Mouse (Mus musculus): ENCODE results near the gene Atxn1l. TPM values are rescaled to one million over a fixed set of nuclear protein-coding genes. Genes with fewer than 3 reads are reported as not detected.

Gene Atxn1l
- 2.1 and 3.5 TPM in 2 replicates for polyA plus RNA-seq (2015; fragmentation: Nextera tagmentation; extraction: Ambion mirVana)

DNA sequence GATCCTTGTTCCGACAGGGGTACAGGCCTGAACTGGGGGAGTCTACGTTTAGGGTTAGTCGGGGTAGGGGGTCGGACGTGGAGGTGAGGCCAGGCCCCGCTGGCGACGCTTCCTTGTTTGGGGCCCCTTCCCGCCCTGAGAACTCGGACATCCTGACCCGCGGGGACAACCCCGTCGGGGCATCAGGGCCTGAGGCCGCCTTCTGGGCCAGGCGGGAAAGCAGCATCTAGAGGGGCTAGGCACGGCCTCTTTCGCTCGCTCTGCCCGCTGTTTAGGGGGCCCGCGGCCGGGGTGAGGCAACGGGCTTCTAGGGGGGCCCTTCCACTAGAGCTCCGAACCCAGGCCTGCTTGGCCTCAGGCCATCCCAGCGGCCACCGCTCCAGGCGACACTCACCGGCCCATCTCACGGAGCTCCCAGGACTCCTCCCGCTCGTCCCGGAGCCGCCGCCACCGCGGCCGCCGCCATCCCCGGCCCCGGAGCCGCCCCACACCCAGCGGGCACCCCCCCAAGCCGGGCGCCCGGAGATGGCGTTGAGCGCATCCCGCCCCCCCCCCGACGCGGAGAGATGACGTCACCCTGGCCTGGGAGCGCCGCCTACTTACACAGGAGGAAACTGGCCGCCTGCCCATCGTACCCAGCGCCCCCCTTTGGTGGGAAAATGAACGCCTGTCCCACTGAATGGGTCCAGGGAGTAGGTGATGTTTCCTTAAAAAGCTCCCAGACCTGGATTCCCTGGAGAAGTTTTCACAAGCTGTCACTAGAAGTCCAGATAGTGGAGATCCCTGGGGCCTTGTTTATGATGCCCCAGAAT, at the start of gene Atxn1l:
Gene Atxn1l (minus strand): TSS at position 503 of the 812 bp plus-strand sequence.
- peak within 1 kb of the TSS; percentile 86 for H3K9ac ChIP-seq
- peak within 1 kb of the TSS; percentile 90 for H3K4me2 ChIP-seq
- peaks cover 19% of the 10 kb centered on the region for H3K4me1 ChIP-seq (replicated peaks)
- peaks cover 23% of the 10 kb centered on the region for H3K36me3 ChIP-seq (replicated peaks)
- no peaks in the 10 kb centered on the region for H3K9me3 ChIP-seq (replicated peaks)
- peak within 1 kb of the TSS; percentile 87 for H3K4me3 ChIP-seq (replicated peaks)
- H3K27ac ChIP-seq (replicated peaks): peak within 1 kb of the TSS; percentile 77
- ATAC-seq (ENCODE audit: insufficient read depth): peak; percentile 85
- H3K27me3 ChIP-seq: no peaks in the 10 kb centered on the region
- WGBS (ENCODE audit: insufficient replicate concordance): under 1% methylated on average over 59 of the region's 59 CpGs

DNA sequence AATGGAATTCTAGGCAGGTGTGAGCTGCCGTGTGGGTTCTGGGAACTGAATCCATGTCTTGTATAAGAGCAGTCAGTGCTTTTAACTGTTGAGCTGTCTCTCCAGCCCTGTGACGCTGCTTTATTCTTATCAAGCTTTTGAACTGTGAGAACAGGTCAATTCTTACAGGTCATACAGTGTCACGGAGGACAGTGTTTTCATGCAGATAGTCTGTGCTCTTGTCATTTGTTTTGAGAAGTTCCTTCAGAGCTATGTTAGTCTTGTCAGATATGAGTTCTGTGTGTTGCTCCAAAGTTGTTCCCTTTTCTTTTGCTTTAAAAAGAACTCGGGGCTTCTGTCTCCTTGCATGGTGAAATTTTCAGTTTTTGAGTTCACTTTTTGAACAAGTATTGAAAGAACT, 43.0 kb upstream of the Atxn1l start:
- H3K27ac ChIP-seq (replicated peaks): 0 out of 2 replicates have a peak overlapping the region, but pooled peaks have one; percentile 14
- H3K9me3 ChIP-seq (replicated peaks): no peaks in the 10 kb centered on the region
- peak overlapping the region; percentile 83 for H3K4me2 ChIP-seq
- H3K36me3 ChIP-seq (replicated peaks): no peaks in the 10 kb centered on the region
- WGBS (ENCODE audit: insufficient replicate concordance): 23% methylated on average over 4 of the region's 4 CpGs
- peaks cover 8% of the 10 kb centered on the region; the same call in 1 of the 2 replicates for H3K27me3 ChIP-seq
- no peak for ATAC-seq (ENCODE audit: insufficient read depth)
- H3K9ac ChIP-seq: no peak overlapping the region
- peaks cover 33% of the 10 kb centered on the region for H3K4me1 ChIP-seq (replicated peaks)
- H3K4me3 ChIP-seq (replicated peaks): peak overlapping the region; percentile 96

DNA sequence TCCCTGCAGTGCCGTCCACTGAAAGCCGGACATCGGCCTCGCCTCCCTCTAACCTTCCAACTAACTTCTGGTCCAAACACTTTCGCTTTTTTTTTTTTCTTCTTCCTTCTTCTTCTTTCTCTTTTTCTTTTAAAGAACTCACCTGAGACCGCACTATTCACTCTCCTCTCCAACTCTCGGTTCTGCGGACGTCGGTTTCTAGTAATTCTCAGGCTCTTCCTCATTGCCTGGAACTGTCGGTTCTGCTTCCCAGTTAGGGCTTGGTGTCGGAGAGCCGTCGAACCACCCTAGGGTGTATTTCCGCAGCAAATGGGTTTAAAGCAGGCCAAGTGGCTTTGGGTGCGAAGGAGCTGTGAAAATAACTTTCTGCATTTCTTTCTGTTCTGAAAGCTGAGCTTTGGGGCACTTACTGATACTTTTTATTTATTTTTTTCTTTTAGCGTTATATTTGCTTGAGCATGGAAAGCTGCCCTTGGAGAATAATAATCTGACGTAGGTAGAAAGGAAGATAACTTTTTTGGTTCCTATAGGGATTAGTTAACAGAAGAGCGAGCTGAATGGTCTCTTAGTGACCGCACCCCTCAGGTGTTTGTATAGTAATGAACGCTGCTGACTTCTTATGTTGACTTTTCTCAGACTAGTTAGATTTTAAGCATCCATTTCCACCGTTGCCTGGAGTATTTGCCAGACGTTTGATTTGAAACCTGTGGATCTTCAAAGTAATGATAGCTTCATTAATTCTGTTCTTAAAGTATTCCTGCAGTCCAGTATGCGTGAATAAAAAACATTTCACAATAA, 42.1 kb upstream of the Atxn1l start:
- H3K4me3 ChIP-seq (replicated peaks): peak overlapping the region; percentile 96

DNA sequence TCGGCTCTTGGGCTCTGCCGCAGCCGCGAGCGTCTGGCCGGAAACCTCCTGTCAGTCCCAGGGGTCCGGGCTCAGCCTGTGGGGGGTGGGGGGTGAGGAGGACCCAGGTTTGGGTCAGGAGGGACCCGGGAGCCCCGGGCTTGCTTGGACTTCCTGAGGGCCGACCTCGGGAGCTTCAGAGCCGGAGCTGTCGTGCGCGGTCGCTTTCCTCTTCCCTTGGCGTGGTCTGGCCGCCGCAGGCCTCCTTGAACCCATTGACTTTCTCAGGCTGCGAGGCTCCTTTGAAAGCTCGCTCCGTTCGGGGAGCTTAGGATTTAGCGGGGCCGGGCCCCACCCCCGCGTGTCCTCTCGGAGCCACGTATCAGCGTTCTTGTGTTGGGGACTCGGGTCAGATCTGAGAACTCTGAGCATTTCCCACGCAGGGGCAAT, 41.5 kb upstream of the Atxn1l start:
- Histone ChIP-seq H3K27me3 (peaks cover 14% of the 10 kb centered on the region), H3K9ac (peak overlapping the region; percentile 92), H3K4me1 (replicated peaks) (peaks cover 25% of the 10 kb centered on the region), H3K4me2 (peak overlapping the region; percentile 83), H3K27ac (replicated peaks) (peak overlapping the region; percentile 97), H3K36me3 (replicated peaks) (no peaks in the 10 kb centered on the region), H3K9me3 (replicated peaks) (no peaks in the 10 kb centered on the region), H3K4me3 (replicated peaks) (peak overlapping the region; percentile 96)
- 0% methylated on average over 32 of the region's 32 CpGs for WGBS (ENCODE audit: insufficient replicate concordance)
- peak; percentile 36 for ATAC-seq (ENCODE audit: insufficient read depth)

More for the DNA sequence above, 42.1 kb upstream of the Atxn1l start:
- Histone ChIP-seq H3K27me3 (peaks cover 14% of the 10 kb centered on the region), H3K9ac (peak overlapping the region; percentile 92), H3K9me3 (replicated peaks) (no peaks in the 10 kb centered on the region), H3K36me3 (replicated peaks) (no peaks in the 10 kb centered on the region), H3K27ac (replicated peaks) (peak overlapping the region; percentile 97), H3K4me1 (replicated peaks) (peaks cover 26% of the 10 kb centered on the region), H3K4me2 (peak overlapping the region; percentile 83)
- no peak for ATAC-seq (ENCODE audit: insufficient read depth)
- 14% methylated on average over 24 of the region's 24 CpGs for WGBS (ENCODE audit: insufficient replicate concordance)

DNA sequence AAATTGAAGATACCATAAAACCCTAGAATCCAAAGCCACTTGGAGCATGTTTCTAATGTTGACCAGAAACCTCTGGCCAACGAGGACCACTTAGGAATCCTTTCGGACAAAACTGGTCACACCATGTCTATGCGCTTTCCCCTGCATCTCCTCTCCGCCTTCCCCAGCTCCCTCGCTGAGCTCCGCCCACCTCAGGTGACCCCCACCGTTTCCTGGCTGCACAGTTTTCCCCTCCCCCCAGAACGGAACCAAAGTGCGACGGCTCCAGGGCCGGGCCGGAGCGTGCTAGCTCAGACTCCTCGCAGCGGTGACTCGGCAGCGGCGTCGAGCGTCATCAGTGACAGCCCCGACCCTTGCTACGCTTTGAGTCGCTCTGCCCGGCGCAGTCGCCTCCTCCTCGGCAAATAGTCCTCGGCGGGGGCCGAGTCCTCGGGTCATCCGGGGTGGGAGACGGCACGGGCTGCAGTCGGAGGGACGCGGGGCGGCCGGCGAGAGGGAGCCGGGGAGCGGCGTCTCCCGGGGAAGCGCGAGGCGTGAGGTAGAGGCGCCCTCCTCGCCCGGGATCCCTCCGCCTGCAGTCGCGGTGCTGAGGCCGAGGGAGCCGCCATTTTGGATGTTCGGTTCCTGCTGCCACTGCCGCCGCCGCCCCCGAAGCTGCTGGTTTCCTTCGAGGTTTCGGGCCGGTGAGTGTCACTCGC, 40.9 kb upstream of the Atxn1l start, which contains the start of gene Ap1g1:
Gene Ap1g1 (plus strand): TSS at position 275 of the 698 bp plus-strand sequence.
- Histone ChIP-seq H3K27ac (replicated peaks) (peak within 1 kb of the TSS; percentile 97), H3K9ac (peak within 1 kb of the TSS; percentile 92), H3K9me3 (replicated peaks) (no peaks in the 10 kb centered on the region), H3K36me3 (replicated peaks) (no peaks in the 10 kb centered on the region), H3K27me3 (peaks cover 16% of the 10 kb centered on the region), H3K4me1 (replicated peaks) (peaks cover 24% of the 10 kb centered on the region), H3K4me2 (peak within 1 kb of the TSS; percentile 83), H3K4me3 (replicated peaks) (peak within 1 kb of the TSS; percentile 96)
- WGBS (ENCODE audit: insufficient replicate concordance): under 1% methylated on average over 64 of the region's 64 CpGs
- ATAC-seq (ENCODE audit: insufficient read depth): peak; percentile 98

DNA sequence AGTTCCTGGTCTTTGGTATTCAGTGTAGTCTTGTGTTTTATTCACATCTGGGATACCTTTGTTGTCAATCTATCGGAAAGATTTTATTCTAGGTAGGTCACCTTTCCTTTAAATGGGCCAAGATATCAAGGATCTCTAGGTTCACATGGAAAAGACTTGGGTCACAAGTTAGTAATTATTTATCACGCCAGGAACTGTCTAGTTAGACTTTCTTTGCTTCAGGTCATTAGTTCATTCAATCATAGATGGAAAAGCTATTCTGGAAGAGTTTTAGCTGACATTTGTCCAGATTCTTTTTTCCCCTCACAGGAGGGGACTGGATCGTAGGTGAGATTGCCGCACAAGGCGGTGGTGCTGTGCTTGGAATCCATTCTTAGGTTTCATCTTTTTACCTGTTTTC, 40.3 kb upstream of the Atxn1l start:
- ATAC-seq (ENCODE audit: insufficient read depth): no peak
- peak overlapping the region; percentile 83 for H3K4me2 ChIP-seq
- H3K27ac ChIP-seq (replicated peaks): peak overlapping the region; percentile 97; the same call in 1 of the 2 replicates
- no peaks in the 10 kb centered on the region for H3K9me3 ChIP-seq (replicated peaks)
- peaks cover 19% of the 10 kb centered on the region for H3K27me3 ChIP-seq
- H3K36me3 ChIP-seq (replicated peaks): no peaks in the 10 kb centered on the region
- 22% methylated on average over 5 of the region's 5 CpGs for WGBS (ENCODE audit: insufficient replicate concordance)
- H3K4me1 ChIP-seq (replicated peaks): peaks cover 21% of the 10 kb centered on the region
- H3K9ac ChIP-seq: peak overlapping the region; percentile 92; the same call in 1 of the 2 replicates
- H3K4me3 ChIP-seq (replicated peaks): peak overlapping the region; percentile 96

DNA sequence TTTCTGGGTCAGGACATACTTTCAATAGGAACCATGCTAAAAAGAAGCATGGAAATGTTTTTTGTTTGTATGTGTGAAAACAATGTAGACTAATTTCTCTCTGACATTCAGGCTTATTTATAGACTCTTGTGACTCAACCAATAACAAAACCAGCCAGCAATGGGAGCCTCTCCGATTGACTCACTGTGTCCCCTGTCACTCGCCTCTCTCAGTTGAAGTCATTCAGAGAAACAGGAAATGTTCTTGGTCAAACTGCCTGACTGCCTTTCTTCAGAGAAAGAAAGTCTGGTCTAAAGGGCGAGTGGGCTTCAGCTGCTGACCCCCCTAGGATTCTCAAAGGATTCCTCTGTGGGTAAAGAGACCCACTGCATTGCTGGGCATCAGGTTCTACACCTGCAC, 35.6 kb upstream of the Atxn1l start:
- Histone ChIP-seq H3K4me1 (replicated peaks) (peaks cover 3% of the 10 kb centered on the region; the same call in 1 of the 2 replicates), H3K27ac (replicated peaks) (no peak overlapping the region), H3K4me2 (no peak overlapping the region), H3K9me3 (replicated peaks) (no peaks in the 10 kb centered on the region), H3K27me3 (peaks cover 19% of the 10 kb centered on the region), H3K36me3 (replicated peaks) (no peaks in the 10 kb centered on the region), H3K4me3 (replicated peaks) (no peak overlapping the region), H3K9ac (no peak overlapping the region)
- WGBS (ENCODE audit: insufficient replicate concordance): 21% methylated on average over 3 of the region's 3 CpGs
- ATAC-seq (ENCODE audit: insufficient read depth): no peak

DNA sequence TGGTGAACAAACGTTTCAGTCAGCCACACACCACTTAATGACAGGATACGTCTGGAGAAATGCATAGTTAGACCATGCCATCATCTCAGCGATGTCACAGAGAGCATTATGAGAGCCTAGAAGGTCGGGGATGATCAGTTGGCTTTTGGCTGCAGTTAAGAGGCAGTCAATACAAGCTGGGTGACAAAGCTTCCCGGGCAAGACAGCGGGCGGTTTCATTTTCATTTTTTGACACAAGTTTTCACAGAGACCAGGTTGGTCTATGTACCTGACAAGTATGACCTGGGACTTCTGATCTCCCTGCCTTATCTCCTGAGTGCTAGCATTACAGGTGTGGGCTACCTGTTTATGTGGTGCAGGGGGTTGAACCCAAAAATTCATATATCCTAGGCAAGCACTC, 28.5 kb upstream of the Atxn1l start:
- Histone ChIP-seq H3K4me1 (replicated peaks) (no peaks in the 10 kb centered on the region), H3K9ac (no peak overlapping the region), H3K4me3 (replicated peaks) (no peak overlapping the region), H3K36me3 (replicated peaks) (no peaks in the 10 kb centered on the region), H3K27ac (replicated peaks) (no peak overlapping the region), H3K4me2 (no peak overlapping the region), H3K9me3 (replicated peaks) (peaks cover 3% of the 10 kb centered on the region; the same call in 1 of the 2 replicates), H3K27me3 (no peaks in the 10 kb centered on the region)
- 49% methylated on average over 7 of the region's 7 CpGs for WGBS (ENCODE audit: insufficient replicate concordance)
- ATAC-seq (ENCODE audit: insufficient read depth): no peak

DNA sequence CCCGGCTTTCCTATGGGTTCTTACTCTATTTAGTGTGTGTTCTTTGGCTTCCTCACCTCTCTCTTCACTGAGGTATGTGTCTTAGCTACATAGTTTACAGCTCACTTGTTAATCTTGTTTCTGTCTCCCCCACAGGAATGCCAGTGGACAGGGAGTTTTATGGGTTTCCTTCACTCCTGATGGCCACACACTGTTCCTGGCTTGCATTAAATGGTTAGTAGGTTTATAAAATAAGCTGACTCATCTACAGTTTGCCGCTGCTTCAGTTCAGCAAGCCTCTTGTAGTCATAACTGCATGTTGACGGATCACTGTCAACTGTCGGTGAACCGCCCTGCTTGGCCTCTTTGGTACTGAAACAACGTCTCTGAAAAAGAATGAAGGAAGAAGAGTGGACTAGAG, 26.5 kb upstream of the Atxn1l start:
- H3K9ac ChIP-seq: no peak overlapping the region
- peaks cover 3% of the 10 kb centered on the region; the same call in 1 of the 2 replicates for H3K9me3 ChIP-seq (replicated peaks)
- no peak overlapping the region for H3K4me3 ChIP-seq (replicated peaks)
- H3K36me3 ChIP-seq (replicated peaks): no peaks in the 10 kb centered on the region
- no peak for ATAC-seq (ENCODE audit: insufficient read depth)
- no peak overlapping the region for H3K4me2 ChIP-seq
- H3K27me3 ChIP-seq: no peaks in the 10 kb centered on the region
- H3K27ac ChIP-seq (replicated peaks): no peak overlapping the region
- no peaks in the 10 kb centered on the region for H3K4me1 ChIP-seq (replicated peaks)
- 76% methylated on average over 6 of the region's 6 CpGs for WGBS (ENCODE audit: insufficient replicate concordance)

DNA sequence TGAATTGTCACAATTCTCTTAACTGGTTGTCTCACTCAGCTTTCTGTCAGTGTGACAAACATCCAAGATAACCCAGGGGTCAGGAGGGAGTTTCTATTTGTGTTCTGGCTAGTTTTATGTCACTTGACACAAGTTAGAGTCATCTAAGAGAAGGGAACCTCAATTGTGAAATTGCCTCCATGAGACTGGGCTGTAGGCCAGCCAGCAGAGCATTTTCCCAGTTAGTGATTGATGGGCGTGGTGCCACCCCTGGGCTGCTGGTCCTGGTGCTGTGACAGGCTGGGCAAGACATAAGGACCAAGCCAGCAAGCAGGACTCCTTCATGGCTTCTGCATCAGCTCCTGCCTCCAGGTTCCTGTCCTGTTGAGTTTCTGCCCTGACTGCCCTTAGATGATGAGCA, 22.7 kb upstream of the Atxn1l start:
- Histone ChIP-seq H3K9ac (no peak overlapping the region), H3K9me3 (replicated peaks) (peaks cover 3% of the 10 kb centered on the region; the same call in 1 of the 2 replicates), H3K4me3 (replicated peaks) (no peak overlapping the region), H3K4me1 (replicated peaks) (no peaks in the 10 kb centered on the region), H3K36me3 (replicated peaks) (no peaks in the 10 kb centered on the region), H3K27me3 (no peaks in the 10 kb centered on the region), H3K4me2 (no peak overlapping the region), H3K27ac (replicated peaks) (no peak overlapping the region)
- 31% methylated on average over 1 of the region's 1 CpGs for WGBS (ENCODE audit: insufficient replicate concordance)
- ATAC-seq (ENCODE audit: insufficient read depth): no peak; the same call in 1 of the 2 replicates

Measured in liver, embryonic 15.5 days (tissue).